Mouse (Mus musculus) layer of hippocampus, adult 11-12 months (tissue): ENCODE measurements around the gene Col4a2.
"Not testable (repeated sequence)": the region's sequence is repeated elsewhere in the genome, so short reads cannot be mapped to it uniquely, and the experiment has no call there.

Experiments
- DNase-seq: peaks from one replicate; pipeline ENCODE4 v3.0.0; 2022; ENCODE audit warnings: low spot score

The Col4a2 gene

GRCm38 (mm10) chr8:11492340-11492739 lies 179.7 kb downstream of the Col4a2 start:
- not testable (repeated sequence) for DNase-seq

- peak; percentile 91 for DNase-seq
Observed at GRCm38 (mm10) chr8:11497017-11497990, 184.7 kb downstream of the Col4a2 start, which contains the start of gene Naxd. Naxd (plus strand) TSS chr8:11497506.

GRCm38 (mm10) chr8:11498281-11498680 lies 185.7 kb downstream of the Col4a2 start:
- DNase-seq = no peak
